Mouse (Mus musculus) CD8-positive naive resting alpha-beta T cell, adult 2 months (primary cell): ENCODE data around the gene Zfyve28.
A peak's percentile ranks its signal among the peaks of the same experiment; 100 is the strongest.

Experiments
- DNase-seq, 2 experiments: peaks; one replicate each; pipeline ENCODE4 v3.0.0; 2022; ENCODE audit warnings: low read depth in 2 of 2, low spot score in 2 of 2

The Zfyve28 gene

DNA sequence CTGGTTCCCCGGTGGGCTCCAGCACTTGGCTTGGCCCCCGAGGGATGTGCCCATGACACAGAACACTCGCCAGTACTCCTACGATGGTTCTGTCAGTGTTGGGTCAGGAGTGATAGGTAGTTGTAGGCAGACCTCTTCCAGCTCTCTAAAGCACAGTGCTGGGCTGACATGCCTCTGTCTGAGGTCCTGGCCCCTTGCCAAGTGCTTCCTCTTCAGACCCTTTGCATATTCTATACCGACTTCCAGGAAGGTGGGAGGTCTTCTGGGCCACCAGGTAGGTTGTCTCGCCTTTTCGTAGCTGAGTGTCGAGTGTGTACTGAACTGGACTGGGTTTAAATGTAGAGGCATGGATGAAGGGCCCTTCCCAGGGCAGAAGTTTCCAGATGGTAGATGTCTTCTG, 74.6 kb downstream of the Zfyve28 start:
- no peak for DNase-seq

DNA sequence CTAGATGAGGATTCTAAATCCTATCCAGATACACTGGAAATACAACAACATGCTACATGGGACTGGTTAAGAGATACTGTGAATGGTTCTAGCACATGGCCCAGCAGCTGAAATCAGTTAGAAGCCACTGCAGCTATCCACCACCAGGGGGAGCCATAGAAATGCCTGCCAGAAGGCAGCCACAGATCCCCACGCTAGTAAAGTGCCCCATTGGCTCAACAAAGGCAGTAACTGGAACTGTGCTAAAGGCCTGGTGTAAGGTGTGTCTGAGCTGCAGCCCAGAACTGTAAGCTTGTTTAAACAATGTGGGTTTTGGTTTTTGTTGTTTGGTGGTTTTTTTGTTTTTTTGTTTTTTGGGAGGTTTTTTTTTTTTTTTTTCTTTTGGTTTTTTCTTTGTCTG, 78.0 kb downstream of the Zfyve28 start:
- DNase-seq: peak; percentile 74 to 83

DNA sequence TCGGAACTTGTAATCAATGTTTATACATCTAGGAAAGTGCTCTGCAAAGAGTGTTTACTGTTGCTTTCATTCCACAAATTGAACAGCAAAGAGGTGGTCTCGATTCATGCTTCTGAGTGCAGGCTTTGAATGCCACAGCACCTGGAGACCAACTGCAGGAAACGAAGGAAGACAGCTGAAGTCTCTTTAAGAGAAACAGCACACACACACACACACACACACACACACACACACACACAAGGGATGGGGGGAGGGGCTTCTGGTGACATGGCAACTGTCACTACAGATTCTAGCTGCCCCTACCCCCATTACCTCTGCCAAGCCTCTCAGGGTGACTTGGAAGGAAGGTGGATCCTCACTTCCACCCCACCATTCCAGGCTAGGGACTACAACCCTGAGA, 80.7 kb downstream of the Zfyve28 start:
- no peak for DNase-seq

DNA sequence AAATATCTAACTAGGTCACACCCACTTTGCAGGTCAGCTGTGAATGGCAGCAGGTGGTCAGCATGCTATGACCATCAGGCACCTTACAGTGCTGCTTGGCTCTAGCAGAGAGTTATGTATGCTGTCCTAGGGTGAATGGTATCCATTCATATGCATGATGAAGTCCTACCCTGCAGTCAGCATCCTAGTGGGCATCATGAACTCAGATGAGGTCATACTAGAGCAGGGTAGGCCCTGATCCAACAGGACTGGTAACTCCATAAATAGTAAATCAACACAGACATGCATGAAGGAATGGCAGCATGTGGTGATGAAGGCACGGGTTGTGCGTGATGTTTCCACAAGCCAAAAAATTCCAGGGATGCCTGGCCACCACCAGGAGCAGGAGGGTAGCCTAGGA, 82.5 kb downstream of the Zfyve28 start:
- DNase-seq: no peak

DNA sequence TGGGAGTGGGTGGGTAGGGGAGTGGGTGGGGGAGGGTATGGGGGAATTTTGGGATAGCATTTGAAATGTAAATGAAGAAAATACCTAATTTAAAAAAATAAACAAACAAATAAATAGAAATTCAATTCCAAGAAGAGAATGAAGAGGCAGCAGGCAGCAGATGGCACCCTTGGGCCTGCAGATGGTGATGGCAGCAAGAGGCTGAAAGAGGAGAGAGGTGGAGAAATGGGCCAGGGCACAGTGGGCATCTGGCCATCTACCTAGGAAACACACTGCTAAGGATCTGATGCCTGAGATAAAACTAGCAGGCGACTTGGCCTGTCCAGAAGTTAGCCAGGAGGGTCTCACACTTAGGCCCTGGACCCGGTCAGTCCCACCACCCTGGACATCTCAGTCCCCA, 83.3 kb downstream of the Zfyve28 start:
- no peak for DNase-seq

DNA sequence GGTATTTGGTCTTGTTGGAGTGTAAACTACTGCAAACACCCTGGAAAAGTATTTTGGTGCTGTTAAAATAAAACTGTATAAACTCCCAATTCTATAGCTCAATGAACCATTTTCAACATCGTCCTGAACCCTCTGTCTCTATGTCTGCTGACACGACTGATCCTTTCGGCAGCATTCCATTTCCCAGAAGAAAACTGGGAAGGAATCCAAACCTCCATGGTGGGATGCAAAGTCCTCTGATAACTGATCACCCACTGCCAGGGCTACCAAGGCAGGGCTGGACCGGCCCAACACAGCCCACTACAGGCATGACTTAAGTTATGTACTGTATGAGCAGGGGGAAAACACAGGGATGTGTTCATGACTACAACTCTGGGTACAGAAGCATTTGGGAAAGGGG, 86.2 kb downstream of the Zfyve28 start:
- DNase-seq: no peak

DNA sequence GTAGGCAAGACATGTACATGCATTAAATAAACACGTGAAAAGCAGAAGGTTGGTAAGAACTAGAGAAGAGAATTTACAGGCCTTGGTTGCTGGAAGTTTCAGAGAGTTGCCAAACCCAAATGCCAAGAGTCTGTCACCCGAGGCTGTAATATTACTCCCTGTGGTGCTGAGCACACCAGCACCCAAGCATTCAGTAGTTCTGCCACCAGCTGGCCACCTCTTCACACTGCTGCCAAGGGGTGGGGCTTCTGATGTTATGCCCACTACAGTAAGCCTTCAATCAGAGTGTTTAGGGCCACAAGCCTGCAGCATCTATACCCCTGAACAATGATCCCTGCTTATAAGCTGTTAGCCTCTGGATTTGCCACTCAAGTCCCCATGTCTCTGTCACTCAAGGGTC, 86.9 kb downstream of the Zfyve28 start:
- DNase-seq: no peak

DNA sequence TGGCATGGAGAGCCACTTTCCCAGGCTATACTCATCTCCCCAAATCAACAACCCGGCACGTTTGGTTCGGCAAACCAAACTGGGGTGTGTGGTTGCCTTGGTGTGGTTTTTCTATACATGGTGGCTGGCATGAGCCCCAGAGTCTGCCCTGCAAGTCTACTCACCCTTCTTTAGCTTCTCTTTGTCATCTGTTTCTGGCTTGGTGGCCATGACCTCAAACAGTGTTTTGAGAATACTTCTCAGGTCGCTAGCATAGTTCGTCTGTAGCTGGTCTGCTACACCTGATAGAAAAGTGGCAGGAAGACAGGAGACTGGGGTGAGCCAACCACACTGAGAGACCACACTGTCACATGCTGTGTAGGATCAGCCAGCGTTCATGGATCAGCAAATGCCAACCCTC, 89.6 kb downstream of the Zfyve28 start:
- DNase-seq: peak; percentile 56 to 66

DNA sequence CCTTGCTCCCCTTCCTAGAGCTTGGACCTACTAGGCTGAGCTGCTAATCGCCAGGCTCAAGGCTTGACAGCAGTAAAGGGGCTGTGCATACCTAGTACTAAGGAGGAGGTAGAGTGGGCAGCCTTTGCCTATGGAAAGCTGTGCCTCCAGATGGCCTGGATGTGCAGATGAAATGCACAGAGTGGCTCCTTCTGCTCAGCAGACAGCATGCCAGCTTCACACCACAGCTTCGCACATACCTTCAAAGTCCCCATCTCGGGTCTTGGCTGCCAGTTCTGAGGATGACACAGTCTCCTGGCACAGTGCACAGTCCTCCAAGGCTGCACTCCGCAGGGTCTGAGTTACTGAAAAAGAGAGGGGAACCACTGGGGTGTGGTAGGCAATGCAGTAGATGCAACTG, 91.0 kb downstream of the Zfyve28 start:
- DNase-seq: no peak

DNA sequence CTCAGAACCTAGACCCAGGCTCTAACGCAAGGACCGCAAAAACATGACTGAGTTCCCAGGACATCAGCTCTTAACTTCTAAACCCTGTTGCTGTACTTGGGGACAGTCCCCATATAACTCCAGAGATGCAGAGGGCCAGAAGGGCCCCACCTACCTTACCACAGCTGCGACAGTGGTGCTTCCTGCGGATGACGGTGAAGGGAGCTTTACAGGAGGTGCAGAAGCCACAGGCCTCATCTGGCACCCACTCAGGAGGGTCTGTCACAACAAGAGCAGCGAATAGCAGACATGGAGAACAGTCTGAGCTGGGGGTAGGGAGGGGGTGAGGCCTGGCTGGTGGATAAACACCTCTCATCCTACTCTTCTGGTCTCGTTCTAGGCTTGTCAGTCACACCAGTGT, 91.8 kb downstream of the Zfyve28 start:
- peak; percentile 85 to 89 for DNase-seq

DNA sequence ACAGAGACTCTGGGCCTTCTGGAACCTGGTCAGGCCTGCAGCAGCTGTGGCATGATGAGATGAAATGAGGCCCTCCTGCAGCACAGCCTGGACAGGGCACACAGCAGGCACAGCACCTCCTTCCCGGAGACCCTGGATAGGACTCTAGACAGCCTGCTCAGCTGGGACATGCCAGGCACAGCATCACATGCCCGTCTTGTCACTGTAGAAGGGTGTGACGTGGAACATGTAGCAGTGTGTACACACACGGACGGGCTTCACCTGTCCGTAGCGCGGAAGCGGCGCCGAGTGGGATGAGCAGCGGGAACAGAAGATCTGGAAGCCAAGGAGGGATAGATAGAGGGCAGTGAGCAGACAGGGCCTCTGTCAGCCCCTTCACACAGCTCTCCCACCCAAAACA, 92.5 kb downstream of the Zfyve28 start:
- DNase-seq: no peak

DNA sequence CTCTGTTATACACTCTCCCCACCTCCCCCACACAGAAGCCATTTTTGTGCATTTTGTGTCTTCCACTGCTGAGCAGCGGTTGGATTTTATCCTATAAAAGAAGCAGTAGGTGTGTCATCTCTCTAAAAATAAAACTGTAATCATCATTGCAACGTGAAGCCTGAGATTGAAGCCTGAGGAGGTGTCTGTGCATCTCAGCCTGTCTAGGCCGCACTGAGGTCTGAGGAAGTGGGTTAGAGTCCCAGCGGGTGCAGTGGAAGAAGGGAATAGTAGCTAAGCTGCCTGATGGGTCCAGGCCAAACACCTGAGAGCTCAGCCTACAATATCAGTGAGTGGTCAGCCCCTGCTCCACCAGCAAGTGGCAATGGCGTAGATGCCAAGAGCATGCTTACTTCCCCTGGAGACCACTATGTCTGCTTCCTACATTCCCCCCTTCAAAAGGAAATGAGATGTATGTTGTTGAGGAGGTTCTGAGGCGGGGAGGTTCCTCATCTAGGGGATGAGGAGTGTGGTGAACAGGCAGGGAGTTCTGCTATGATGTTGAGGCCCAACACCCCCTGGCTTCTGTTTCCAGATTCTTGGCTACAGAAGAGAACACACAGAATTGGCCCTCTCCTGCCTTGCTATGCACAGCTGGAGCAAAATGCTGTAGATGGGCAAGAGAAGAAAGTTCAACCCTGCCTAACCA, 93.1 kb downstream of the Zfyve28 start:
- DNase-seq: no peak

DNA sequence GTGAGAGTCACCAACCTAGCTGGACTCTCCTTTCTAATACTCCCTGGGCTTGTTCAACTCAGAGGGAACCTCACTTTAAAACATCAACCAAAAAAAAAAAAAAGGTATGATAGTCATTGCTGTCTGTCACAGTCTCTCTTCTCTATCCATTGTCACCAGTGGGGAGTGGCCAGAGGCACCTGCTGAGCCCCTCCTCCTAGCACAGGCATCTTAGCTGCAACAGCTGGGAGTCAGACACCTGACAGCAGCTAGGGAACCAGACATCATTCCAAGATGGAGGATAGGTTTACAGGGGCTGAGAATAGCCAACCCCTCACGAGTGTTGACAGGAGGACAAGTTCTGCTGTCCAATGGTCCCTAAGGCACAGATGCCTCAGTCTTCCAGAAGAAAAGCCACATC, 93.8 kb downstream of the Zfyve28 start:
- DNase-seq: no peak

DNA sequence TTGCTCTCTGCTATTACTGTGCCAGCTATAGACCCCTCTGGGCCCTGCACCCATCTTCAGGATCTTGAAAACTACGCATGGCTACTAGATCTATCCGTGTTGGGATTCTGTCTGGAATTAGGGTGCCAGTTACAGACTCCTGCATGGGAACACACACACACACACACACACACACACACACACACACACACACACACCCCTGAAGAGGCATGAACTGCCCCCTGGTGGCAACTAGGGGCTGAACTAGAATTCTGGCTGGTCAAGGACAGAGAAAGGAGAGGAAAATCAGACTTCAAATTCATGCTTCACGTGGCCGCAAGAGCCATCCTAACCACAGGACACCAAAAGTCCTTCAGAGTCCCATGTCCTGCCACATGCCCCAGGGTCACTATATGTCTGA, 96.4 kb downstream of the Zfyve28 start:
- no peak for DNase-seq

DNA sequence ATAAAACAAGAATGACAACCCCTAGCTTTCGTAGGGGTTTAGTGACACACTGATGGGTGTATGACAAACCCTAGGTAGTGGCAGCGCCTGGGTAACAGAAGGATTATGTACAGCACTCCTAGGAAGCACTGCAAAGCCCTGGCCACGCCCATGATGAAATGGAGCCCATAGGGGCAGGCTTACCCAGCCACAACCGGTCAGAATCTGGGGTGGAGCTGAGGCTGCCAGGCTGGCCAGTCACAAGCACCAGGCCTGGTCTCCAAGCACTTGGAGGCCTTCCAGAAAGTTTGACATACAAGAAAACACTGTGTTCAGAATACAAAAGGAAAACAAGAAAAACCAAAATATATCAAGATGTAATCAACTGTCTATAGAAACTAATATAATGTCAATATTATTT, 97.2 kb downstream of the Zfyve28 start:
- no peak for DNase-seq

DNA sequence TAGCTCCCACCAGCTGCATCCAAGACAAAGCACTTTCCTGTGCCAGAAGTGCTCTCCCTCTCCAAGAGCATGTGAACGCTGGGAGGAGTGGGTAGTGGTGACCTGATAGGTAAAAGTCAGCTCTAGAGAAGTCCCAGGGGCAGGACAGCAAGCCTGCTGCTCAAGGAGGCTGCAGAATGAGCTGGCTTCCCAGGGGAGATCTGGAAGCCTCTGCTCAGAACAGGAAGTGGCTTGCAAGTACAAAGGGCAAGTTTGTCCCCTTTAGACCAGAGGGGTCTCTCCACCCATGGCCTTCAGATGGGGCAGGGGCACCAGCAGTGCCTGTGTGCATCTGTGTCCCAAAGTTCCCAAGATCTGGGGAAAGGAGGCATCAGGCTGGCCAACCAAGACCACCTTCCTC, 98.7 kb downstream of the Zfyve28 start:
- no peak for DNase-seq

DNA sequence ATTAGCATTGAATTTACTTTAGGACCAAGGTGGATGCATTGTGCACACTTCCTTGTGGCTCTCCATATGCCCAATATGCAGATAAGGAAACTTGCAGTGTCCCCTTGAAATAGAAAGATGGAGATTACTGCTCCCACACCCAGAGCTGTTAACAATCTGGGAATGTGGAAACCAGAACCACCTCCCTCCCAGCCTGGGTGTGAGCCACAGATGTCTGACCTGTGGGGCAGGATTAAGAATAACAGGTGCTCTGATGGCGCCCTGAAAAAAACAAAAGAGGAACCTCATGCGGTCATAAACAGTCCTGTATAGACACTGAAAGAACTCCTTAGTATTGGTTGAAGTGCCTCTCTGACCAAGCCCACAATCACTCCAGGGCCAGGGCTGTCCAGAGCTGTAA, 99.4 kb downstream of the Zfyve28 start:
- no peak for DNase-seq

DNA sequence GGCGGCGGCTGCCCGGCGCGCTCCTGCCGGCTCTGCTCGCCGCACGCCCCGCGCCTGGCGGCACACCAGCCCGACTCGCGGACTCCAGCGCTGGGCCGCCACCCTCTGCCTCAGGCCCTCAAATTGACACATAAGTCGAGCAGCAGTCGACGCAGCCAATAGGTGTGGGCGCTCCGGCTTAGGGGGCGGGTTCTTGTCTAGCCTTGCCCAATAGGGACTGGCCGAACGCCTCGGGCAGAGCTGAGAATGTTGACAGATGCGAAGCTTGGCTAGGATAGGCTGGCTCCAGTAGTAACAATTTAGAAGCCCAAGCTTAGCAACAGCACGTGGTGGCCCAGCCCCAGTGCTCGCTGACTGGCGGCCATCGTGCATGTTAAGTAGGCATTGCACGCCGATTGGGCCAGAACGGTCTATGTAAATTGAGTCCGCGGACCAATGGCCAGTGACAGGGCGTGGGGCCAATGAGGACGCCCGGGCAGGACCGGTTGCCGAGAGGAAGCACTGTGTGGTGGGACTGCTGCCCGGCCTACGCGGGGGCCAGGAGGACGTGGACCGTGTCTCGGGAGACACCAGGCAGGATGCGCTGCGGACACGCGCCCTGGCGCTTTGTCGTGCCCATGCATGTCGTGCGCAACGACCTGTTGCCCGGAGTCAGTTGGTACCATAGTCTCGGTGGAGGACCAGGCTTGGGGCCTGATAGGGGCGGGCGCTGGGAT, 100.5 kb downstream of the Zfyve28 start, which contains the start of gene Mxd4:
Gene Mxd4 (minus strand): TSS at position 120 of the 716 bp plus-strand sequence.
- DNase-seq: peak; percentile 94 to 95

DNA sequence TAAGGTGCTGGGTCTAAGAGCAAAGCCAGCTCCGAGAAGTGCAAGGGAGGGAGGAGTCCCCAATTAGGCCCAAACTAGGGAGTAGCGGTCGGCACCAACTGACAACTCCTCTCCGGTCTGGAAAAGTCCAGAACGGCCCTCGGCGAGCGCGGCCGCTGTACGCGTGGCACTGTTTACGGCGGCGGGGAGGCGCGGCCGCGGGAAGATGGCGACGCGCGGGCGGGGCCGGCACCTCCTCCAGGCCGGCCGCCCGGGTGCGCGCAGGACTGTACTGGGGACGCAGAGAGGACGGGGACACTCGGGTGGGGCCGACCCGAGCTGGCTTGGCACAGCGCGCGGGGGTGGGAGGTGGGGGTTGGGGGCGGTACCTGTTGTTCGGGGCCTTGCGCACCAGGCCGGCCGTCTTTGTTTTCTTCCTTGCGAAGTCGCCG, 101.3 kb downstream of the Zfyve28 start:
- no peak for DNase-seq

DNA sequence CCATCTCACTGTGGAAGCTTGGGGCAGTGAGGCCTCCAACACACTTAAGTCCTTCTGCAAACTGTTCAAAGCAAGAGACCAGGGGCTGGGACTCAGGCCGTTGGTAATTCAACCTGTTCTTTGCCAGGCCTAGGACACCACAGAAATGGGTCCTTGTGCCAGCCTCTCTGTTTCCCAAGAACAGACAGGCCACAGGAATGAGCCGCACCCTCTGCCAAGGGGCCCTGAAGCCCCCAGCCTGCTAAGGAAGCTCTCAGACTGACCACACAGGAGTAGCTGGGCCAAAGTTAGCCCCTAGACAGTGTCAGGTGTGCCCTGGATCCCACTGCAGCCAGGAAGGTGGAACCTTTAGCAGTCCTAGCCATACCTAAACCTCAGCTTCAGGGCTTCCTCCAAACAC, 101.9 kb downstream of the Zfyve28 start:
- no peak for DNase-seq

DNA sequence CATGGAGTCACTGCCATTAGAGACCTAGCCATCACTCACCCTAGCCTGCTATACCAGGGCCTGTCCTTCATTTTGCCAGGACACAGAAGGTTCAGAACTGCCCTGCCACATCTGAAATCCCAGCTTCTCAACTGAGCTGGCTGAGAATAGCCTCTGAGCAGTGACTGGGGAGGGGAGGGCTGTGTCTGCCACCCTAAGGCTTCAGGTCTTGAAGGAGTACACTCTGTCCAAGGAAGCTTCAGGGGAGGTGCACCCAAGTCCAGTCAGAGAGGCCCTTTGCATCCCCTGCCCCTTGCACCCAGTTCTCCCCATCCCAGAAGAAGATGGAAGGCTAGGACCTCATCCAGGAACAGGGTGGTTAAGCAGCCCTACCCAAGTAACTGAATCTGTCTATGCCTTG, 102.5 kb downstream of the Zfyve28 start:
- no peak for DNase-seq

DNA sequence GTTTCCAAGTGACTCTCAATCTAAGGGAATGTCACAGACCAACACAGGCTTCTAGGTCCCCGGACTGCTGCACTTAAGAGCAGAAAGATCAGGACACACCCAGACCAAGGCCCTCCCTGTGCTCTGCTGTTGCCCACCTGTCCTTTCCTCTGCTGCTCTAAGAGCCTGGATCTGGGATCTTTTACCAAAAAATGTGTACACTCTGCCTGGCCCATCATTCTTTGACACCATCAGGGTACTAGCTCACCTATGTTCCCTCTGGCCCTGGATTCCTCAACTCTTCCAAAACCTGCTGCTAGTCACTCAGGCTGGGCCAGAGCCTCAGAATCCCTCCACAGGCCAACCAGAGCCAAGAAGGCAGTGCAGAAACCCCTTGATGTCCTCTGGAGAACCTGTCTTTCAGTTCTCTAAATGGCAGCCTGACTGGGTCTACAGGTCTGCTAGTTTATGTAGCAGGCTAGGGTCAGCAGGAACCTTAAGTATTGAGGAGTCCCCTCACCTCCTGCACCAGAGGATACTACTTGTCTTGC, 103.1 kb downstream of the Zfyve28 start:
- no peak for DNase-seq

DNA sequence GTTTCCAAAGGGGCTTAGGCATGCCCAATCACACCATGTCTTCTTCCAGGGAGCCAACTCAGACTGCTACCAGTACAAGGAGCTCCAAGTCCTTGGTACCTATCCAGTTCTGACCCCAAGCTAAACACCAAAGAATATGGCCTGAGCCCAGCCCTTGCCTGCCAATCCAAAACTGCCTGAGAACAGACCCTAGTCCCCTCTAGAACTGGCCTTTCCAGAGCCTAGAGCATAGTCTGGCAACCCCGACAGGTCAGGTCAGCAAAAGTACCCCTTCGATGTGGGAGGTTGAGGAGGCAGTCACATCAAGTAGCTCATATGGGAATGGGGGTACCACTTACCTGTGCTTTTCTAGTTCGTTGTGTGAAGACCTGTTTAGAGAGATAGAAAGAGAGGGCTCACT, 104.3 kb downstream of the Zfyve28 start:
- DNase-seq: no peak
